Mouse (Mus musculus) small intestine, adult 2 months (tissue): ENCODE results near the gene Il22. TPM values are rescaled to one million over a fixed set of nuclear protein-coding genes. Genes with fewer than 3 reads are reported as not detected.
"Not testable (repeated sequence)": the region's sequence is repeated elsewhere in the genome, so short reads cannot be mapped to it uniquely, and the experiment has no call there.

Experiments used
- H3K27ac ChIP-seq: fragments of 200-500 bp; 2 replicates; pipeline ENCODE4 v1.5.1; 2012; ENCODE audit warnings: low read depth, low read length, control low read depth, inconsistent platforms; ENCODE audit not compliant: insufficient read depth
- H3K27me3 ChIP-seq: fragments of 200-500 bp; 2 replicates; pipeline ENCODE4 v1.6.1; 2012; ENCODE audit warnings: mild to moderate bottlenecking, moderate library complexity, low read length, inconsistent platforms; ENCODE audit not compliant: control insufficient read depth, insufficient read depth
- H3K36me3 ChIP-seq: fragments of 200-500 bp; 2 replicates; pipeline ENCODE4 v1.6.1; 2012; ENCODE audit warnings: mild to moderate bottlenecking, low read length, control low read depth, inconsistent platforms; ENCODE audit not compliant: control insufficient read depth, insufficient read depth
- H3K4me1 ChIP-seq: fragments of 200-500 bp; 2 replicates; pipeline ENCODE4 v1.6.1; 2012; ENCODE audit warnings: low read length, inconsistent platforms, mixed read lengths; ENCODE audit not compliant: control insufficient read depth, insufficient read depth, insufficient read length
- H3K4me3 ChIP-seq: fragments of 200-500 bp; 2 replicates; pipeline ENCODE4 v1.5.1; 2012; ENCODE audit warnings: low read depth, mild to moderate bottlenecking, control low read depth, inconsistent platforms, low read length, moderate library complexity
- CTCF ChIP-seq: fragments of 200-500 bp; IDR thresholded peaks from 2 replicates; pipeline ENCODE4 v1.5.1; 2012; ENCODE audit warnings: low read depth, mild to moderate bottlenecking, control low read depth, inconsistent platforms, low read length, moderate library complexity, mixed read lengths; ENCODE audit not compliant: insufficient replicate concordance, insufficient read length; ENCODE audit errors: extremely low read depth
- POLR2A ChIP-seq: fragments of 200-500 bp; IDR thresholded peaks from 2 replicates; pipeline ENCODE4 v1.6.1; 2012; ENCODE audit warnings: low read depth, mild to moderate bottlenecking, control low read depth, inconsistent platforms, low read length, moderate library complexity
- WGBS: fragments of 180-500 bp; shearing (Covaris S2); methylation state at CpG from one replicate; pipeline ENCODE4 v1.1.7; 2018; 5-methylcytosine and 5-hydroxymethylcytosine counted together
- polyA plus RNA-seq: library from polyadenylated mRNA; depleted of rRNA; stranded (reverse); fragments of >200 nt; gene quantifications from 2 replicates; pipeline ENCODE4 v1.2.3, GENCODE M21; 2012; rRNA removed

Gene Il22
- polyA plus RNA-seq: not detected in 2 replicates

DNA sequence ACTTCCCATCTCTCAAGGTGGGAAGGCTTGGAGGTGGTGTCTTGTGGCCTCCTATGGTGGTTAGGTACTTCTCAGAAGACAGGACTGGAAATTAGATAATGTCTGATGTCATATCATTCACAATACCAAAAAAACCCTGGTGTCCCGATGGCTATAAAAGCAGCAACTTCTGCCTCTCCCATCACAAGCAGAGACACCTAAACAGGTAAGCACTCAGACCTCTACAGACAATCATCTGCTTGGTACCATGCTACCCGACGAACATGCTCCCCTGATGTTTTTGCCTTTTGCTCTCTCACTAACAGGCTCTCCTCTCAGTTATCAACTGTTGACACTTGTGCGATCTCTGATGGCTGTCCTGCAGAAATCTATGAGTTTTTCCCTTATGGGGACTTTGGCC lies at the start of gene Il22:
Gene Il22 (plus strand): TSS at position 301 of the 400 bp plus-strand sequence.
- WGBS: 88% methylated on average over 4 of the region's 4 CpGs
- TF ChIP-seq CTCF: no peak
- no peak for TF ChIP-seq POLR2A
- H3K36me3 ChIP-seq: no peaks in the 10 kb centered on the region

DNA sequence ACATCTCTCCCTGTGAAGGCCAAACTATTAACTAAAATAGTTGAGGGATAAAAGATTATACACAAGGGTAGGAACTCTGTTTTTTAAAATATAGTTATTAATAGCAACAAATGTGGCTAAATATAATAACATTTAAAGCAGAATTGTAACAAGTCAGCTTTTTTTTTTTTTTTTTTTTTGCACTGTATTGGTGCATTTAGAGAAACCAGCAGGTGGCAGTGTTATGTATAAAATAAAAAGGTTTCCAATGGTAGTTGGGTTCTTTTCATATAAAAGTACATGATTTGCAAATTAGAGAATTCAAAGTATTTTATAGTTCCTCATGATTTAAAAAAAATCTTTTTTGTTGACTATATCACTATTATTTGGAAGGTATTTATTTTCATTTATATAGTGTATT lies 48.8 kb upstream of the Il22 start:
- Histone ChIP-seq H3K4me1 (no peaks in the 10 kb centered on the region), H3K27me3 (no peaks in the 10 kb centered on the region), H3K4me3 (no peak overlapping the region), H3K27ac (no peak overlapping the region), H3K36me3 (no peaks in the 10 kb centered on the region)
- 0 out of 2 replicates have a peak, but pooled peaks have one; percentile 8 for TF ChIP-seq CTCF
- no peak for TF ChIP-seq POLR2A

More for the DNA sequence above, at the start of gene Il22:
- no peak within 1 kb of the TSS for H3K4me3 ChIP-seq
- no peaks in the 10 kb centered on the region for H3K4me1 ChIP-seq
- H3K27me3 ChIP-seq: no peaks in the 10 kb centered on the region
- H3K27ac ChIP-seq: no peak within 1 kb of the TSS

DNA sequence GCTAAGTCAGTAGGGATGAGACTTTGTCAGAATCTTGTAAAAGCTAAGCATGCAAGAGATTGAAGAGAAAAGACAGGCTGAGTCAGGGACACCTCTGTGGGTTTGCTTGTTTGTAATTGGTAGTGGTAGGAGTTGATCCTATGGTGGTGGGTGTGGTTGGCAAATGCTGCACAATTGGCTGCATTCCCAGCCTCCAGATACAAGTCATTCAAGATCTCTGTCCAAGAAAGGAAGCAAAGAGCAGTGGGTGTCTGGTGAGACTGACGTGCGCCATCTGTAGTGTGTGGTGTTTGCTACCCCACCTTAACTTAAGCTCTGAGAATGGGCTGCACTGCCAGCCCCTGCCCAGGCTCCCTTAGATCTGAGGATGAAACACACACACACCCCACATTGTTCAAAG lies 43.6 kb upstream of the Il22 start:
- WGBS: 58% methylated on average over 2 of the region's 2 CpGs
- Histone ChIP-seq H3K27me3 (no peaks in the 10 kb centered on the region), H3K4me1 (no peaks in the 10 kb centered on the region), H3K36me3 (no peaks in the 10 kb centered on the region), H3K4me3 (no peak overlapping the region), H3K27ac (no peak overlapping the region)
- TF ChIP-seq CTCF (no peak), POLR2A (no peak)

DNA sequence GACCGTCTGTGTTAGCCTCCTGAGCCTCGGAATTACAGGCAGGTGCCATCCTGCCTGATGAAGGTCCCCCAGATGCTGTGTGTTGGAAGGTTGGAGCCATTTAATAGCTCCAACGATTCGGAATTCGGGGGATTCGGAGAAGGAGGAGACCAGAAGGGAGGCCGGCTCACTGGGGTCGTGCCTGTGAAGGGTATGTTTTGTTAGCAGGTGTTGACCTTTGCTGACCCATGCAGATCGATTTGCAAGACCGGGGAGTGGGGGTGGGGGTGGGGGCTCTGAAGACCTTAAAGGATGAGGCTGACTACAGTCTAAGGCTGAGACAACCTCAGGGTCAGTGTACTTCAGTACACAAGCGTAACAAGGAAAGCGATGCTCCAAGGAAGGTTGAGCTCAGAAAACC lies 35.5 kb upstream of the Il22 start:
- no peaks in the 10 kb centered on the region for H3K36me3 ChIP-seq
- no peaks in the 10 kb centered on the region for H3K27me3 ChIP-seq
- no peak overlapping the region for H3K27ac ChIP-seq
- H3K4me1 ChIP-seq: no peaks in the 10 kb centered on the region
- TF ChIP-seq POLR2A (no peak), CTCF (no peak)
- WGBS: 78% methylated on average over 12 of the region's 12 CpGs
- H3K4me3 ChIP-seq: no peak overlapping the region

DNA sequence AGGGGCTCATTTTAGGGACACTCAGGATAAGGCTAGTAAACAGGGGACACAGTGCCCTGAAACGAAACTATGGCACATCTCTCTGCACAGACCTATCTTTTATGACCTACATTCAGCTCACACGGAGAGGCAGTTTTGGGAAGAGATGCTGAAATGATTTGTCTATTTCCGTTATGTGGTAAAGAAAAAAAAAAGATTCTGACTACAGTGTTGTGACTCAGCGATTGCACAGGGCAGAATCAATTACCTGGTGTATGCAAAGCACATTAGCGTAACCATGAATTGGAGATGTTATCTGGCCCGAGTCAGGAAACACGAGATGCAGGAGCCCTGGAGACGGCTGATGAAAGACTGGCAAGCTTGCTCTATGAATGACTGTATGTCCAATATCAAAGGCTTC lies 32.3 kb upstream of the Il22 start:
- Histone ChIP-seq H3K36me3 (no peaks in the 10 kb centered on the region), H3K4me3 (no peak overlapping the region), H3K4me1 (no peaks in the 10 kb centered on the region), H3K27me3 (no peaks in the 10 kb centered on the region), H3K27ac (no peak overlapping the region)
- no peak for TF ChIP-seq POLR2A
- no peak for TF ChIP-seq CTCF
- 54% methylated on average over 8 of the region's 8 CpGs for WGBS

DNA sequence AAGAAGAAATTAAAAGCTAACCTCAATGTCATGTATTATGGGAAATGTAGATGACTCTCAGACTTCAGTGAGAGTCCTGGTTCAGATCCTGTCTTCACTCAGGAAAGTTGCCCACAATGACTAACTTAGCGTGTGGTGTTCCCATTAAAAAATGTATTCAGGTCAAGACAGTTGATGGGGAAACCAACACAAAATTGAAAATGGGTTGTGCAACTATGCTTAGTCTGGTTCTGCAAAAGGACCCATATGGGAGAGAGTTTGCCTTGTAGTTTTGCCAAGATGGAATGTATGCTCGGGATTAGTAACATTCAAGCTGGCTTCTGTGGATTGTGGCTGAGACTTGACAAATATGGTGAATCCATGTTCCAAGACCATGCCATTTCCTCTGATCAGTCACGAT lies 31.9 kb upstream of the Il22 start:
- Histone ChIP-seq H3K27ac (no peak overlapping the region), H3K4me3 (no peak overlapping the region), H3K36me3 (no peaks in the 10 kb centered on the region), H3K4me1 (no peaks in the 10 kb centered on the region), H3K27me3 (no peaks in the 10 kb centered on the region)
- WGBS: 86% methylated on average over 3 of the region's 3 CpGs
- TF ChIP-seq CTCF (no peak), POLR2A (no peak)

DNA sequence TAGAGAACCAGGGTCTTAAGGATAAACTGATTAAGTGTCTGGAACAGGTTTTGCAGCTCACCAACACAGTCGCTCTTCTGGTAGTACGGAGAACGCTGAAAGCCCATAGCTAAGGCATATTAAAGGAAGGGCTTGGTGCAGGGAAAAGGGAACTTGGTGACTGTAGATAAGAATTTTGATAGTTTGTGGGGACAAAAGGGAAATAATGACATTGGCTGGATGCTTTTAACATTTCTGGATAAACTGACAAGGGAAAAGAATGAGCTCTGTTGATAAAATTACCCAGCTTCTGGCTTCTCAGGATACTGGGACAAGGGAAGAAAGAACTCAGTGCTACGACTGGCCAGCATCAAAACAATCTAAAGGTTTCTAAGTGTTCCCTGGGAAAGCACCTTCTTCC lies 29.2 kb upstream of the Il22 start:
- not testable (repeated sequence) for H3K36me3 ChIP-seq, H3K4me3 ChIP-seq, H3K27me3 ChIP-seq, H3K4me1 ChIP-seq, H3K27ac ChIP-seq
- WGBS: 69% methylated on average over 4 of the region's 4 CpGs

DNA sequence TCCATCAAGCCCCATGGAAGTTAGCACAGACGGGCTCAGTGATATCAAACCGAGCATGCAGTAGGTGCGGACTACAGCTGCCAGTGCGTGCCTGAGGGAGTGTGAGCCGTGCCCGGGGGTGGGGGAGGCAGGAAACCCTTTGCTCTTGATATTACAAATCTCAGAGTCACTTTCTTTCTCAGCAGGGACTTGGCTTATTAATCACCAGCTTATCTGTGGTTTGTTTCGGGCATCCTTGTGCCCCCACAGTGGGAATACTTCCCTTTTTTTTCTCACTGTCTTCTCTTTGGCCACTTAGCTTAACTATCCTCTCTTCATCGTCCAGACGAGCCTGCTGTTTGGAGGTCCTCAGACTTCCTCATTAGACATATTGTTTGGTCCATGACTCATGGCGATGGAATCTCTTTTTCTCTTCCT lies 26.0 kb upstream of the Il22 start:
- Histone ChIP-seq H3K27me3 (no peaks in the 10 kb centered on the region), H3K36me3 (no peaks in the 10 kb centered on the region), H3K27ac (no peak overlapping the region), H3K4me1 (no peaks in the 10 kb centered on the region), H3K4me3 (no peak overlapping the region)
- no peak for TF ChIP-seq POLR2A
- no peak for TF ChIP-seq CTCF
- 67% methylated on average over 10 of the region's 10 CpGs for WGBS
